Mouse (Mus musculus) frontal cortex, postnatal 10 days (tissue): ENCODE results near the gene Cend1.
A peak's percentile ranks its signal among the peaks of the same experiment; 100 is the strongest.
"Not testable (repeated sequence)": the region's sequence is repeated elsewhere in the genome, so short reads cannot be mapped to it uniquely, and the experiment has no call there.

Experiments used
- DNase-seq, 2 experiments: peaks; one replicate each; pipeline ENCODE4 v3.0.0; 2022; ENCODE audit warnings: low spot score in 2 of 2, mixed read lengths in 1 of 2

Cend1 gene

DNA sequence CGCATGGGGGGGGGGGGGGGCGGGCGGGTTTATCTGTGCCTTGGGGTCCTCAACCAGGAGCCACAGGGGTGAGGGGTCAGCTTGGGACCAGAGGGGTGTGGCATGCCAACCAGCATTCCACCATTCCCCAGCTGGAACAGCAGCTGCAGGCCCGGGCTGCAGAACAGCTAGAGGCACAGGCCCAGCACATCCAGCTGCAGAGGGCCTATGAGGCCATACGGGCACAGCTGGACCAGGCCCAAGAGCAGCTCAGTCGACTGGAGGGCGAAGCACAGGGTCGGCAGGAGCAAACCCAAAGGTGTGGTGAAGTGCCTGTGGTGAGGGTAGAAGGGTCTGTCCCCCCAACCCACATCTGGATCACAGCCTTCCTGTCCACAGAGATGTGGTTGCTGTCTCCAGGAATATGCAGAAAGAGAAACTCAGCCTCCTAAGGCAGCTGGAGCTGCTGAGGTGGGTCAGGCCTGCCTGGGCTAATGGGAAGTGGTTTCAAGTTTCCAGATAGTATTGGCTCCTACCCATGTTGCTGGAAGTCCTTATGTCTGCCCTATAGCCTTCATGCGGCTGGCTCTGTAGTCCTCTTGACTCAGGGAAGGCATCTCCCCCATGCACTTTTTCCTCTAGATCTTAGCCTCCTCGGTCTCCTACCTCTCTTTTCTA lies 36.2 kb upstream of the Cend1 start:
- DNase-seq = peak in 1 of 2 experiments; percentile 14

DNA sequence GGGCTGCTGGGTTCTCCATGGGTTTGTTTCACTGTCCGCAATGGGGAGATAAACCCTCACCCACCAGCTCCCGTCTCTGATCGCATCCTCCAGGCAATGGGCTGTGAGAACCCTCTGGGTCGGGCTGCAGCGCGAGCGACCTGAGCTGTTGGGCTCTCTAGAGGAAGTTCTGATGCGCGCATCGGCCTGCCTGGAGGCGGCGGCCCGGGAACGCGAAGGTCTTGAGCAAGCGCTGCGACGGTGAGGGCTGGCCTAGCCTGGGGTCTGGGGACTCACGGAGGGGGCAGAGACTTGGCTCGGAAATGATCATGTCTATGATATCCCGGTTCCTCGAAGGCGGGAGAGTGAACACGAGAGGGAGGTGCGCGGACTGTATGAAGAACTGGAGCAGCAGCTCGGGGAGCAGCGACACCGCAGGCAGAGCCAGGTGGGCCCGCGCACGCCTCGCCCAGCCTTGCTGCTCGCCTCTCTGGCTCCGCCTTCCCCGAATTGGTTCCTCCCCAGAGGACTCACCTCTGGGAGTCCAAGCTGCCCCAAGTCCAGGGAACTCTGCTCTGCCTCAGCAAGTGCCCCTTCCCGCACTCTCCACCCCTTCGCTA lies 35.4 kb upstream of the Cend1 start:
- peak in 1 of 2 experiments; percentile 17 for DNase-seq

DNA sequence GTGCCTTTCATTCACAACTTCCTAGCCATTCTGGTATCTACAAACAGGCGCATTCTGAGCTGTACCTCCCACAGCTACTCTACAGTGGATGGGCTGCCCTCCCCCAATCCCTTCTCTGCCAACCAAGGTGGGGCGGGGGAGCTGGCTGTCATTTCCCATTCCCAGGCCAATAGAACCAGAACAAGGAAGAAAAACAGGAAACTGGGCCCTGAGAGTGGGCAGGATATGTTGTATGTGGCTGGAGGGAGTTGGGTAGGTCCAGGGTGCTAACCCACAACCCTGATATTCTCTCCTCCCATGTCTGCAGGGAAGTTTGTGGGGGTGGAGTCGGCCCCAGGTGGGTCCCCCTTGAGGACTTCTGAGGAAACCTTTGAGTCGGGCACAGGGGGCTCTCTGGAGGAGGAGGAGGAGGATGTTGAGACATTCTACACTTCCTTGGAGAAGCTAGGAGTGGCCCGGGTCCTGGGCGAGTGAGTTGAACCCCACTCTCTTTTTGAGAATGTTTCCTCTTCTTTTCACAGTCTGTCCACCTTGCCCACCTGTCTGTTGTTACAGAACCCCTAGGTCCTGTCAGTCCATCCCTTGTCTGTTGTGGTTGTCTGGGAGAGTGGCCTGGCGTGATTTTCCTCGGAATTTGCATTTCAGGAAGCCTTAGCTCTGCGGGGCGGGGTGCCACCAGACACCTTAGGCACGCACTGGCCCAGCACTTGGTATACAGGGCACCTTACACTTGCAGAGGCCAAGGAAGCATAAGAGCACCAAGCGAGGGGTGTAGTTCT lies 34.7 kb upstream of the Cend1 start:
- peak in 1 of 2 experiments; percentile 21 for DNase-seq

DNA sequence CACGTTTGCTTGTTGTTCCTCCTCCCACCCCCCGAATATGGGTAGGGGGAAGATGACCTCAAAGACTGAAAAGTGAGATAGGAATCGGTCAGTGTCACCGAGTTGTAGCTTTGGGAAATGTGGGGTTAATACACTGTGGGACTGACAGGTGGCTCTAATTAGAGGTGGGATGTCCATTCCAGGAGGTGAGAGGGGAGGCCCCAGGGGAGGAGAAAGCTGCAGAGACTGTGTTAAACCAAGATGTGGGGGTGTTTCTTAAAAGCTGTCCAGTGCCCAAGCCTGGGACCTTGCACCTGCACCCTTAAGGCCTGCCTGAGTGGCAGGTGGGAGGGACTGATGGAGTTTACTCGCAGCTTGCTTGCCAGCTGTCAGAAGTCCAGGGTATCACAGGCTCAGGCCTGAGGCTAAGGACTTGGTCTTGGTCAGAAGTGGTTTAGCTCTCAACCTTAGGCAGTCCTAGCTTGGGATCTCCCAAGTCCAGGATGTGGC lies 33.1 kb upstream of the Cend1 start:
- no peak for DNase-seq

DNA sequence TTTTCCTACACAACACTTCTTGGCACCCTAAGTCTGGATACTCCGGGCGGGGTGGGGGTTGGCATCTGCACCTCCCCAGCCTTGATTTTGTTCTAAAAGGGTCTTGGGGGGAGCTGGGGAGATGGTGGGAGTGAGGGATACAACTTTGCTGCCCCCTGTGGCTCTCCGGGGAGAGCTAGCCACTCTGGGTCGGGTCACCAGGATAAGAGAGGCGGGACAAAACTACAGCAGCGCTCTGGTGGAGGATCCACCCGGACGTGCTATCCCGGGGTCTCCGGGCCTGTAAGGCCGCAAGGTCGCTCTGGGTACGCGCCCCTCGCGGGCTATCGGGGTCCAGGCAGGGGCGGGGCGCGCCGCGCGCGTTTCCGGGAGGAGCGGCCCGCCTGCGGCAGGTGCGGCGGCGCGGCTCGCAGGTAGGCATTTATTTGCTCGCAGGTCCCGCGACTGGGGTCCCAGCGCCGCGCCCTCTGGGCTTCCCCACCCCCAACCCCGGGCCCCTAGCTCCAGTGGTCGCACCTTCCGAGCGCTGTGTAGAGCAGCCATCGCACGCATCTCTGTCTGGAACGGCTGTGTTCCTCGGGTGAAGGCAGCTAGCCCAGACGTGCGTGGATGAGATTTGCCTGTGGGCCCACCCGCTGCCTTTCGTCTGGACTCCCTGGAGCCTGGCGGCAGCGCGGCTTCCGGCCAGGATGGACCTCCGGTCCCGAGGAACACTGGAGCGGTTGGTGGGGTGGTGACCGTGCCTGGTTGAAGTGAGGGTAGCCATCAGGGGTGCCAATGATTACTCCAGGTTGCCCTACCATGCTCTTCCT lies 32.4 kb upstream of the Cend1 start:
- no peak for DNase-seq

DNA sequence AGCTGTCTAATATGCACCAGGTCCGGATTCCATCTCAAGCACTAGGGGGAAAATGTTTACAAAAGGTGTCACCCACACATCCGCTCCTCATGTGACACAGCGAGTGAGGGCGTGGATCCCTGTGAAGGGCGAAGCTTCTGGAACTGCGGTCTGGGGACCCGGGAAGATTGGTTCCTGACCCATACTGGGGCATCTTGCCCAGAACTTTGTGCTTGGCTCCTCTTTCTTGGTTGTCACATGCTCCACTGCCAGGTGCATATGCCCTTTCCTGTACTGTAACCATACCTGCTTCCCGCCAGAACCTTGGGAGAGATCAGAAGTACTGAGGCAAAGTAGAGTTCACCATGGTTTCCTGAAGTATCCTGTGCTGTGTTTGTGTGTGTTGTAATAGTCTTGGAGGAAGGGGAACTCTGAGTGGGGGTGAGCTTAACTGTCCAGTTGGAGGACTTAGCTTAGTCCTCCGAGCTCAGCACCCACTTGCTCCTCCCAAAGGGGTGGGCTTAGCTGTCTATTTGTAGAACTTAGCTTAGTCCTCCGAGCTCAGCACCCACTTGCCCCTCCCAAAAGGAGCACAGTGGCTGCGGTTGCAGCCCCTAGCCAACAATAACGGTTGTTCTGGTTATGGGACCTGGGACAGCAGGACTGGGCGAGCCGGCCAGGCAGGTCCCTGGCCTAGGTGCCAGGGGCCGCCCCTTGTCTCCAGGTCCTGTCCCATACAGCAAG lies 31.3 kb upstream of the Cend1 start, which contains the start of gene Cracr2b:
Gene Cracr2b (plus strand): TSS at position 704 of the 723 bp plus-strand sequence.
- DNase-seq = no peak

DNA sequence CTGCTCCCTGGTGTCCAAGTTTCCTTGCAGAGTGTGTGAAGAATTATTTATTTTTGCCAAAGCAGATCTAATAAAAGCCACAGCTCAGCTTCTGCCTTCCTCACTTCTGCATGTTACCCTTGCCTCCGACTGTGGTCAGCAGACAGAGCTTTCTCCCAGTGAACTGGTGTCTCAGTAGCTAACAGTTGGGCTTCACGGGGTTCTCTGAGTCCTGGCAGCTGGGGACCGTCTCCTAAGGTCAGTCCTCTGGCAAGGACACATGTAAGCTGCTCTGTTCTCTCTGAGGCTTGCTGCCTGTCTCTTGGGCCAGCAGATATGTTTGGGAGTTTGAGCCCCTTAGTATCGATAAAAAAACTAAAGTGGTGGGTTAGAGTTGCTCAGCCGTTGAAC lies 30.7 kb upstream of the Cend1 start:
- DNase-seq = no peak

DNA sequence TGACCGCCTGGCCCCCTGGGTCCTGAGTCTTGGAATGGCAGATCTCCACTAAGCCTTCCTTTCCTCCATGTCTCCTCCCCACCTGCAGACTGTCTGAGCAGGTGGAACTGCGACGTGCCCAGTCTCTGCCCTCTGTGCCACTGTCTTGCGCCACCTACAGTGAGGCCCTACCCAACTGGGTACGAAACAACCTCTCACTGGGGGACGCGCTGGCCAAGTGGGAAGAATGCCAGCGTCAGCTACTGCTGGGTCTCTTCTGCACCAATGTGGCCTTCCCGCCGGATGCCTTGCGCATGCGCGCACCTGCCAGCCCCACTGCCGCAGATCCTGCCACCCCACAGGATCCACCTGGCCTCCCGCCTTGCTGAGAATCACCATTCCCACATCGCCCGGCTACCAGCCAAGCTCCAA lies 30.0 kb upstream of the Cend1 start:
- no peak for DNase-seq

DNA sequence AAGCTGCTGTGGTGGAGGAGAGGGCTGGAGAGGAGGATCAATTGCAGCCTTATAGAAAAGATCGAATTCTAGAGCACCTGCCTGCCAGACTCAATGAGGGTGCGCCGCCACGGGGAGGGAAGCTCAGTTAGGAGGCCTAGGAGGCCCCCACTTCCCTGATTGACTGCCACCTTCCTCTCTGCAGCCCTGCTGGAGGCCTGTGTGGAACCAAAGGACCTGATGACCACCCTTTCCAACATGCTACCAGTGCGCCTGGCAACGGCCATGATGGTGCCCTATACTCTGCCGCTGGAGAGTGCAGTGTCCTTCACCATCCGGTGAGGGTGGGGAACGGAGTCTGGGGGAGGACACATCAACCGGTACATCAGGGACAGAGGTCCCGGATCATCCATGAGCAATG lies 29.4 kb upstream of the Cend1 start:
- no peak for DNase-seq

DNA sequence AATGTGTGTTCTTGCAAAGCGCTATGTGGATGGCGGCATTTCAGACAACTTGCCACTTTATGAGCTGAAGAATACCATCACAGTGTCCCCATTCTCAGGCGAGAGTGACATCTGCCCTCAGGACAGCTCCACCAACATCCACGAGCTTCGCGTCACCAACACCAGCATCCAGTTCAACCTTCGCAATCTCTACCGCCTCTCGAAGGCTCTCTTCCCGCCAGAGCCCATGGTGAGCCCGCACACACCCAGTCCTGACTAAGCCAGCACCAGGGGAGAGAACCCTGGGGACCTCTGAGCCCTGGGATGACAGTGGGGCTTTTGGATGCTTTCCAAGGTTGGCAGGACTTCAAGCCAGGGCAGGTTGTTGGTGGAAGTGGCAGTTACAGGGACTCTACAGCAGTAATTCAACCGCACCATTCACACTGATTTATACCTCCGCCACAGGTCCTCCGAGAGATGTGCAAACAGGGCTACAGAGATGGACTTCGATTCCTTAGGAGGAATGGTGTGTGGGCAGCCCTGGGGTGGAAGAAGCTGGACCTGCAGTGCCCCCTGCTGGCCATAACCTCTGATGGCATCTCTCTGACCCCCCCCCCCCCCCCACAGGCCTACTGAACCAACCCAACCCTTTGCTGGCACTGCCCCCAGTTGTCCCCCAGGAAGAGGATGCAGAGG lies 28.8 kb upstream of the Cend1 start:
- DNase-seq = no peak

DNA sequence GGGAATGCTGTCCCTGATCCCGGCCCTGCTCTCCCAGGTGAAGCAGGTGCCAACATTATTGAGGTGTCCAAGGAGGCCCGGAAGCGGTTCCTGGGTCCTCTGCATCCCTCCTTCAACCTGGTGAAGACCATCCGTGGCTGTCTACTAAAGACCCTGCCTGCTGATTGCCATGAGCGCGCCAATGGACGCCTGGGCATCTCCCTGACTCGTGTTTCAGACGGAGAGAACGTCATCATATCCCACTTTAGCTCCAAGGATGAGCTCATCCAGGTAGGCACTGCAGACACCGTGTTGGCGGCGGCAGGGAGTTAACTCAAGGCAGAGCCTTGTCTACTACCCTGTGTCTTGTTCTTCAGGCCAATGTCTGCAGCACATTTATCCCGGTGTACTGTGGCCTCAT lies 27.9 kb upstream of the Cend1 start:
- no peak for DNase-seq

DNA sequence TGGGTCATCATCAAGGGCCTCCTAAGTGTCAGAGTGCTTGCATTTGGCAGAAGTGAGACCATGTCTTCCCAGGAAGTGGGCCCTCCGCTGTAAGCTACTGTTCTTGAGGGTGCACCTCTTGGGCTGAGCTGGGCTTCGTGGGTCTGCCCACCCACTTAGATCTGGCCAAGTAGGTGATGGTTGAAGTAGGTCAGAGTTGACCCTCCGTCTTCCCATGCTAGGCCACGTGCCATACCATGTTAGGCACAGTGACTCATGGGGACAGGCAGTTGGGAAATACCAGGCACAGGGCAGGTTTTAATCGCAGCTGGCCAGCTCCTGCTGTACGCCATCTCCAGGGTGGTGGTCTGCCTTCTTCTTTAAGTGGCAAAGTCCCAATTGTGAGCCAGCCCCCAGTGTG lies 27.4 kb upstream of the Cend1 start:
- no peak for DNase-seq

DNA sequence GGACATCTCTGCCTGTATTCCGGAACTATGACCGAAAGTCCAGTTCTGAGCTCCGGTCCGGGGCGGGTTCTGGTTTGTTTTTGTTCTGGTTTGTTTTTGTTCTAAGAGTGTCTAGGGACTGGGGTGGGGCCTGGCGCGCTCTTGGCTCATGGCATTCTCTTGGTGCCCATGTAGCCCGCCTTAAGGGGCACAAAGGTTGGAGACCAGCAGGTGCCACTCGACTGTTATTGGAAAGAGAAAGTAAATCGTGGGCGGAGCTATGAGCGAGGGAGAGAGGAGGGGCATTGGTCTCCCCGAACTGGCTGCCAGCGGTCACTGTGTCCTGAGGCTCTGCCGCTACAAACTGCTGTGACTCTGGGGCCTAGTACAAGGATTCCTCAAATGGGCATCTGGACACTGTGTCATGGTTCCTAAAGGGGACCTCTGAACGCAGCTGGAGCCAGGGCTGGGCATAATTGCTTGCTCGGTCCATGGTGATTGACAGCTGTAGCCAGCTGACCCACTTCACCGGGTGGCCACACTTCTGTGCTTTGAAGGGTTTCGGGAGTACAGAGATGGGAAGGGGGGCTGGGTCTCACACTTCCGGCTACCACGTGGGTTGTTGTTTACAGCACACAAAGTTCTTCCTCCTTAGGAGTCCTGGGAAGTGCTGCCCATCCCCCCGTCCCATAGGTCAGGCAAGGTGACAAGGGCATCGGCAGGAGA lies 26.5 kb upstream of the Cend1 start:
- DNase-seq = no peak

DNA sequence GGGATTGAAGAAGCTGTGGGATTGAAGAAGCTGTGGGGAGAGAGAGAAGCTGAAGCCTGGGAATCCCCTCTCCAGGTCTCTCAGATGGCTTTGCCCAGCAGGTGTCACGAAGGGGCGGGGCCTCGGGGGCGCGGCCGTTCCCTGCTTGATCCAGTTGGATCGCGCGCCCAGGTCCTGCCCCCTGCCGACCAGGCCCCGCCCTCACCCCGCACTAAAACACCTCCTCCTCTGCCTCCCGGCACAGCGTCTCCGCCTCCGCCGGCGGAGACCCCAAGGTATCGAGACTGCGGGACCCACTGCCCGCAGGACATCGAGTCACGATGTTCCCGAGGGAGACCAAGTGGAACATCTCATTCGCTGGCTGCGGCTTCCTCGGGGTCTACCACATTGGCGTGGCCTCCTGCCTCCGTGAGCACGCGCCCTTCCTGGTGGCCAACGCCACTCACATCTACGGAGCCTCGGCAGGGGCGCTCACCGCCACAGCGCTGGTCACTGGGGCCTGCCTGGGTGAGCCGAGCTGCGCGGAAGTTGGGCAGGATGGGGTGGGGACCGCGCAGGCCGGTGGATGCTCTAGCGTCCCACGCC lies 25.8 kb upstream of the Cend1 start, which contains the start of gene Pnpla2:
Gene Pnpla2 (plus strand): TSS at position 232 of the 585 bp plus-strand sequence.
- peak; percentile 88 to 90 for DNase-seq

DNA sequence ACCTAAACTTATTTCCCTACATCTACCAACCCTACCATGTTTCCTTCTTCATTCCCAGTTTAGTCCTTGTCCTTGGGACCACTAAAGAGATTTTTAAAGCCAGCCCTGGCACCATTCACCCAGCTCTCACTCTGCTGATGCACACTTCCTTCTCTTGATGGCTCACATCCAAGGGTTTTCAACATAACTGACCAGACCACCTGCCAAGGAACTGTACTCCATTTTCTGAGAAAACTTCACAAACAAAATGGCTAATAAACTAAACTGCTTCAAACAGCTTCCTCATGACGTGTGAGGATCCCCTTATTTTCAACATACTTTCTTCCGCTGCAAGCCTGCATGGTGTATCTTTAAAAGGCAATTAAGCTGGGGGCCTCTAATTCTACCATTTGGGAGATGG lies 24.3 kb upstream of the Cend1 start:
- DNase-seq = no peak

DNA sequence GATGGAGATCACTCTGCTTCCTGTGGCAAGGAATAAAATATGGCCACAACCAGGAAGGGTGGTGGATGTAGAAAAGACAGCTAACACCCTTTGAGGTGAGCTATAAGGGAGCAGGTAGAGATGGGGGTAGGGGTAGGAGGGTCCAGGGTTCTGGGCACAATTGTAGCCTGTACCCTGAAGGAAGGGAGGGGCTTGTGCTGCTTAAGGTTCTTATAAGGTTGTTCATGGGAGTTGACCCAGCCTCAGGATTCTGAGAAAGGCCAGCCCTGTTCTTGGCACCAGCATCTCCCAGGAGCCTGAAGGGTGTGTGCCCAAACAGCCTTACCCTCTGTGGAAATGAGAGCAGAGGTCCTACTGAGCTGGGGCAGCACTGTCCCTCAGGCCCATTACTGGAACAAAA lies 22.6 kb upstream of the Cend1 start:
- no peak for DNase-seq

DNA sequence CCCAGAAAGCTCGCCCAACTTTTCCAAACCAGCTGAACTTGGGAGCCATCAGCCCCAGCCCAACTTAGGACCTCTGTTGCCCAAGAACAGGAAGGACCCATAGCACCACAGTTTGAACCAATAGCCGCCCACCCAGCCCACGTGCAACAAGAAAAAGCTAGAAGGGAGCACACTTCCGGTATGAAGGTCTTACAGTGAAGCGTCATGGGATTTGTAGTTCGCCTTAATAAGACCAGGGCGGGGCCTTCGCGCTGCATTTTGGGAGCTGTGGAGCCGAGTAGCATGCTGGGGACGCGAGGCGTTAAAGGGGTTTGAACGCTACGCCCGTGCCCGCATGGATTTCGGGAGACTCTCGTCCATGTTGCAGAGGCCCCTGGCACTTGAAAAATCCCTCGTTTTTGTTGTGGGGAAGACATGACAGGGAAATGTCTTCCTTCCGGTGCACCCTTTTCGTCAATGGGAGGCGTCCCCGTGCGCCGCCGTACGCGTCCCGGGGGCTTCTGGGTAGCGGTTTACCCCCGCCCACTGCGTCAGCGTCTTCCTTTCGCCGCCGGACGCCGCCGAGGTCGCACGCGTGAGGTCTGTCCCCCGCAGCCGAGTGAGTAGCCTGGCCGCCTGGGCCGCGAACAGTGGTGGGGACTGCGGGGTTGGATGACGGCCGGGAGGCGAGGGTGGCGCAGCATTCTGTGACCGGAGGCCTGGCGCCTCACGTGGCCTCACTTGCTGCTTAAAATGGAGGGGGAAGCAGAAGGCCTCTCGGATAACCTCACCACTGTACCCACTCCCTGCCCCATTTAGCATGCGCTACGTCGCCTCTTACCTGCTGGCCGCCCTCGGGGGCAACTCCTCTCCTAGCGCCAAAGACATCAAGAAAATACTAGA lies 18.1 kb upstream of the Cend1 start, which contains the start of gene Rplp2:
Gene Rplp2 (plus strand): TSS at position 261 of the 882 bp plus-strand sequence.
- peak; percentile 88 to 94 for DNase-seq

DNA sequence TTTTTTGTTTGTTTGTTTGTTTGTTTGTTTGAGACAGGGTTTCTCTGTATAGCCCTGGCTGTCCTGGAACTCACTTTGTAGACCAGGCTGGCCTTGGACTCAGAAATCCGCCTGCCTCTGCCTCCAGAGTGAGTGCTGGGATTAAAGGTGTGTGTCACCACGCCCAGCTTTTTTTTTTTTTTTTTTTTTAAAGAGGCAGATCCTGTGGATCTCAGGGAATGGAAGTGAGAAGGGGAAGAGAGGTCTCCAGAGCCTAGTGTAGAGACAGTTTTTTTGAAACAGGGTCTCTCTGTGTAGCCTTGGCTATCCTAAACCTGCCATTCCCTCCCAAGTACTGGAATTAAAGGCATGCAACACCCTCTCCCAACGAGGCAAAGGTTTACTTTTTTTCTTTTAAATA lies 17.1 kb upstream of the Cend1 start:
- not testable (repeated sequence) for DNase-seq
